Comparison of ENCODE assay signal across 7 mouse cellular contexts in genomic region chr11:117628312-117628779, GRCm38 (mm10). TPM values are rescaled to one million over a fixed set of nuclear protein-coding genes. Genes with fewer than 3 reads are reported as not detected.
A peak's percentile ranks its signal among the peaks of the same experiment; 100 is the strongest.
DNase-seq lines count a peak whose midpoint lies in the region; ATAC-seq and TF ChIP-seq lines count a peak whose summit lies in the region.

No protein-coding gene starts in this region.

- H3K4me1 ChIP-seq in ES-Bruce4 (ENCODE audit: control insufficient read depth, insufficient read depth, low read length), result peaks cover 7% of the 10 kb centered on the region
- peaks cover 17% of the 10 kb centered on the region for H3K4me1 ChIP-seq in forebrain, embryonic 11.5 days (replicated peaks; ENCODE audit: control insufficient read depth, insufficient read depth, low read length)
- peaks cover 29% of the 10 kb centered on the region for H3K4me1 ChIP-seq in hindbrain, embryonic 16.5 days (ENCODE audit: control insufficient read depth, insufficient read depth, low read depth, low read length)
- peaks cover 25% of the 10 kb centered on the region for H3K4me1 ChIP-seq in limb, embryonic 15.5 days

- peak overlapping the region; percentile 17 for H3K4me3 ChIP-seq in ES-Bruce4 (ENCODE audit: low read depth, low read length)
- no peak overlapping the region for H3K4me3 ChIP-seq in forebrain, embryonic 11.5 days (ENCODE audit: low read depth, low read length)
- H3K4me3 ChIP-seq in hindbrain, embryonic 16.5 days (ENCODE audit: low read length), result peak overlapping the region; percentile 3
- H3K4me3 ChIP-seq in limb, embryonic 15.5 days, result no peak overlapping the region

- H3K27ac ChIP-seq in ES-Bruce4 (ENCODE audit: insufficient read depth, low read length), result no peak overlapping the region; the same call in 1 of the 2 replicates
- peak overlapping the region; percentile 75 for H3K27ac ChIP-seq in forebrain, embryonic 11.5 days (ENCODE audit: low read depth, low read length)
- peak overlapping the region; percentile 89 for H3K27ac ChIP-seq in hindbrain, embryonic 16.5 days (ENCODE audit: low read depth, low read length)
- H3K27ac ChIP-seq in limb, embryonic 15.5 days, result peak overlapping the region; percentile 69

- peak overlapping the region; percentile 16; the same call in 1 of the 2 replicates for H3K4me2 ChIP-seq in forebrain, embryonic 11.5 days (ENCODE audit: low read depth, low read length, severe bottlenecking)
- H3K4me2 ChIP-seq in hindbrain, embryonic 16.5 days (ENCODE audit: low read length), result peak overlapping the region; percentile 27
- no peak overlapping the region for H3K4me2 ChIP-seq in limb, embryonic 15.5 days

- no peaks in the 10 kb centered on the region for H3K9me3 ChIP-seq in ES-Bruce4 (replicated peaks; ENCODE audit: control insufficient read depth, insufficient read depth, low read length, poor library complexity, severe bottlenecking)
- H3K9me3 ChIP-seq in forebrain, embryonic 11.5 days (ENCODE audit: control insufficient read depth, low read length), result no peaks in the 10 kb centered on the region
- H3K9me3 ChIP-seq in hindbrain, embryonic 16.5 days (ENCODE audit: control insufficient read depth, low read length), result no peaks in the 10 kb centered on the region
- no peaks in the 10 kb centered on the region for H3K9me3 ChIP-seq in limb, embryonic 15.5 days

- no peak for TF ChIP-seq POLR2A in ES-Bruce4 (IDR thresholded peaks at IDR 0.05; ENCODE audit: insufficient read depth, low read length)

- peak; percentile 96 for DNase-seq in brain, adult 2 months (ENCODE audit: low read depth, low spot score)
- DNase-seq in forebrain, embryonic 11.5 days (ENCODE audit: low spot score), result peak; percentile 76
- no peak for DNase-seq in testis, postnatal 10 days (ENCODE audit: low spot score)
- DNase-seq in yolk sac, embryonic 10.5 days (ENCODE audit: low spot score), result no peak

- ATAC-seq in forebrain, embryonic 11.5 days (replicated peaks; ENCODE audit: low FRiP score), result peak; percentile 80
- ATAC-seq in hindbrain, embryonic 16.5 days, result peak; percentile 76
- peak; percentile 67; the same call in 1 of the 2 replicates for ATAC-seq in limb, embryonic 15.5 days (ENCODE audit: insufficient number of reproducible peaks, low FRiP score, low TSS enrichment, low read depth)

- WGBS in forebrain, embryonic 11.5 days, result 9% methylated on average over 9 of the region's 9 CpGs
- 5% methylated on average over 9 of the region's 9 CpGs for WGBS in hindbrain, embryonic 16.5 days
- WGBS in limb, embryonic 15.5 days, result 5% methylated on average over 9 of the region's 9 CpGs

- no peak for TF ChIP-seq CTCF in ES-Bruce4 (IDR thresholded peaks at IDR 0.05; ENCODE audit: low read depth, low read length)

- no peaks in the 10 kb centered on the region for H3K36me3 ChIP-seq in ES-Bruce4 (ENCODE audit: control insufficient read depth, insufficient read depth, low read length, poor library complexity, severe bottlenecking)
- no peaks in the 10 kb centered on the region for H3K36me3 ChIP-seq in forebrain, embryonic 11.5 days (ENCODE audit: control insufficient read depth, insufficient read depth, low read length)
- no peaks in the 10 kb centered on the region for H3K36me3 ChIP-seq in hindbrain, embryonic 16.5 days (ENCODE audit: control insufficient read depth, insufficient read depth, low read length)
- H3K36me3 ChIP-seq in limb, embryonic 15.5 days, result no peaks in the 10 kb centered on the region

- 0 out of 2 replicates have a peak overlapping the region, but pooled peaks have one; percentile 17 for H3K9ac ChIP-seq in ES-Bruce4 (ENCODE audit: low read depth, poor library complexity, severe bottlenecking)
- peak overlapping the region; percentile 17; the same call in 1 of the 2 replicates for H3K9ac ChIP-seq in forebrain, embryonic 11.5 days (ENCODE audit: low read length)
- peak overlapping the region; percentile 35 for H3K9ac ChIP-seq in hindbrain, embryonic 16.5 days (ENCODE audit: low read depth, low read length)
- no peak overlapping the region for H3K9ac ChIP-seq in limb, embryonic 15.5 days

- no peak for TF ChIP-seq EP300 in ES-Bruce4 (IDR thresholded peaks at IDR 0.05; ENCODE audit: insufficient read depth, low read depth, low read length)

- H3K27me3 ChIP-seq in ES-Bruce4 (ENCODE audit: control insufficient read depth, insufficient read depth, low read length, poor library complexity, severe bottlenecking), result no peaks in the 10 kb centered on the region
- no peaks in the 10 kb centered on the region for H3K27me3 ChIP-seq in forebrain, embryonic 11.5 days (ENCODE audit: control insufficient read depth, insufficient read depth, low read length)
- H3K27me3 ChIP-seq in hindbrain, embryonic 16.5 days (replicated peaks; ENCODE audit: control insufficient read depth, insufficient read depth, low read length), result no peaks in the 10 kb centered on the region
- no peaks in the 10 kb centered on the region for H3K27me3 ChIP-seq in limb, embryonic 15.5 days

RNA-seq across cellular contexts. Expression of gene Tnrc6c, which starts 25.7 kb away (rescaled TPM):
- polyA plus RNA-seq in ES-Bruce4 (2011; ENCODE audit: insufficient read depth, insufficient read length, low read depth, missing spikeins), result 28.6 and 28.7 TPM in 2 replicates
- polyA plus RNA-seq in forebrain, embryonic 11.5 days (2014; fragmentation: Nextera tagmentation; extraction: Ambion mirVana), result 18.5 and 18.8 TPM in 2 replicates
- 18.9 and 21.4 TPM in 2 replicates for polyA plus RNA-seq in hindbrain, embryonic 16.5 days (2015; fragmentation: Nextera tagmentation; extraction: Ambion mirVana)
- 13.2 and 15.4 TPM in 2 replicates for polyA plus RNA-seq in limb, embryonic 15.5 days (2015; fragmentation: Nextera tagmentation; extraction: Ambion mirVana)

Comparison
In these comparisons a context has a peak if more than half of its experiments do, and no peak if none do; other contexts are left out.
1. H3K4me3 ChIP-seq: peak in ES-Bruce4 (single experiment) and hindbrain, embryonic 16.5 days (single experiment); none in forebrain, embryonic 11.5 days (single experiment) and limb, embryonic 15.5 days (single experiment).
2. DNase-seq: peak in brain, adult 2 months (single experiment) and forebrain, embryonic 11.5 days (single experiment); none in testis, postnatal 10 days (single experiment) and yolk sac, embryonic 10.5 days (single experiment).
3. Peak in every context shown above with its lines, with median percentiles within 50 percentile points of each other: ATAC-seq.